Mouse (Mus musculus) forebrain, embryonic 10.5 days (tissue): ENCODE measurements around the gene Oas1c. TPM values are rescaled to one million over a fixed set of nuclear protein-coding genes. Genes with fewer than 3 reads are reported as not detected.

Experiments
- DNase-seq: peaks from one replicate; pipeline ENCODE4 v3.0.0-alpha.2; 2017; ENCODE audit warnings: low spot score; ENCODE audit errors: extremely low spot score
- H3K27ac ChIP-seq: fragments of 300-500 bp; sonication (generic); 2 replicates; pipeline ENCODE4 v1.5.1; 2016; ENCODE audit warnings: mild to moderate bottlenecking
- H3K27me3 ChIP-seq: fragments of 300-500 bp; sonication (generic); 2 replicates; pipeline ENCODE4 v1.6.1; 2016; ENCODE audit warnings: mild to moderate bottlenecking; ENCODE audit not compliant: poor library complexity, severe bottlenecking
- H3K36me3 ChIP-seq: fragments of 300-500 bp; sonication (generic); replicated peaks from 2 replicates; pipeline ENCODE4 v1.6.1; 2016; ENCODE audit warnings: mild to moderate bottlenecking, moderate library complexity
- H3K4me1 ChIP-seq: fragments of 300-500 bp; sonication (generic); 2 replicates; pipeline ENCODE4 v1.6.1; 2016
- H3K4me3 ChIP-seq: fragments of 300-500 bp; sonication (generic); 2 replicates; pipeline ENCODE4 v1.5.1; 2016; ENCODE audit warnings: mild to moderate bottlenecking, moderate library complexity
- H3K9me3 ChIP-seq: fragments of 300-500 bp; sonication (generic); 2 replicates; pipeline ENCODE4 v1.6.1; 2016; ENCODE audit warnings: mild to moderate bottlenecking, moderate library complexity
- WGBS: fragments of 180-500 bp; shearing (Covaris S2); methylation state at CpG from one replicate; pipeline ENCODE4 v1.1.7; 2016; 5-methylcytosine and 5-hydroxymethylcytosine counted together
- microRNA-seq: library from miRNA; unstranded; fragments of <30 nt; microRNA quantifications from one replicate; pipeline ENCODE4, GENCODE M21; 2017
- polyA plus RNA-seq: library from polyadenylated mRNA; unstranded; fragments of >200 nt; fragmentation: Nextera tagmentation; extraction: Ambion mirVana; gene quantifications from 2 replicates; pipeline ENCODE4 v1.2.1, GENCODE M21; 2016

The Oas1c gene
- polyA plus RNA-seq, 1 experiment from 2014 or later, result 0.41 TPM

- H3K27me3 ChIP-seq, result no peaks in the 10 kb centered on the region
- H3K36me3 ChIP-seq, result no peaks in the 10 kb centered on the region
- no peak for DNase-seq
- no peak overlapping the region for H3K27ac ChIP-seq
- H3K9me3 ChIP-seq, result no peaks in the 10 kb centered on the region
- H3K4me3 ChIP-seq, result no peak overlapping the region
- 81% methylated on average over 5 of the region's 5 CpGs for WGBS
- H3K4me1 ChIP-seq, result peaks cover 7% of the 10 kb centered on the region; the same call in 1 of the 2 replicates
Measured at GRCm38 (mm10) chr5:120776801-120777200, 35.5 kb downstream of the Oas1c start.

GRCm38 (mm10) chr5:120775287-120775985, 36.9 kb downstream of the Oas1c start:
- Histone ChIP-seq H3K4me3 (no peak overlapping the region), H3K36me3 (no peaks in the 10 kb centered on the region), H3K27me3 (no peaks in the 10 kb centered on the region), H3K27ac (no peak overlapping the region), H3K9me3 (no peaks in the 10 kb centered on the region), H3K4me1 (peaks cover 7% of the 10 kb centered on the region; the same call in 1 of the 2 replicates)
- WGBS, result 83% methylated on average over 14 of the region's 14 CpGs
- DNase-seq, result no peak

DNA sequence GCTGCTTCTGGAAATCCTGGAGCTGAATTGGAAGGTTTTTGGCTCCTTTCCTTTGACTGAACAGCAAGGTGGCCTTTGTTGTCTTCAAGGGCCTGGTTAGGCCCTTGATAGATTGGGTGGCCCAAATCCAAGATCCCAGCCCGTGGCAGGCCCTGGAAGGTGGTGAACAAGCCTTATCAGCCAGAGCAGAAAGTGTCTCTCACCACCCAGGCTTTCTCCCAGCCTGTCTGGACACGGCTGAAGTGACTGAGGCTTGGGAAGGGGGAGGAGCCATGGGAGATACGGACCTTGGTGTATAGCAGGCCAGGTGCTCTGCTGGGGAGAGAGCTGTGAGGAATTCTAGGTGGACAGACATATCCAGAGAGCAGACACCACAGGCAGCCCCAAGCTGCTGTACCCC, 42.9 kb downstream of the Oas1c start:
- WGBS, result 83% methylated on average over 3 of the region's 3 CpGs
- H3K9me3 ChIP-seq, result no peaks in the 10 kb centered on the region
- no peak overlapping the region for H3K27ac ChIP-seq
- H3K4me3 ChIP-seq, result no peak overlapping the region
- DNase-seq, result no peak
- H3K4me1 ChIP-seq, result no peaks in the 10 kb centered on the region
- no peaks in the 10 kb centered on the region for H3K27me3 ChIP-seq
- no peaks in the 10 kb centered on the region for H3K36me3 ChIP-seq

DNA sequence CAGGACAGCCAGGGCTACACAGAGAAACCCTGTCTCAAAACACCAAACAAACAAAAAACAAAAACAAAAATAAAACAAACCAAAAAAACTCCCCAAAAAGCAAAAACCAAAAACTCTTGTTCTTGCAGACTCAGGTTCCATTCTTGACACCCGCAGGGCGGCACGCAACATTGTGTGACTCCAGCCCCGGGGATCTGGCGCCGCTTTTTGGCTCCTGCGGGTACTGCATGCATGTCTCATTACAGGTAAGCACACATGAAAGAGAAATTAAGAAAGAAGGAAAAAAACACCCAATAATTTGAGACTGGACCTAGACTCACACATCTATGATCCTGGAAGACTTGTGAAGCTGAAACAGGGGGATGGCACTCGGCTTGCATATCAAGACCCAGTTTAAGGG, 47.3 kb downstream of the Oas1c start:
- H3K4me1 ChIP-seq, result peaks cover 10% of the 10 kb centered on the region; the same call in 1 of the 2 replicates
- no peaks in the 10 kb centered on the region for H3K27me3 ChIP-seq
- H3K9me3 ChIP-seq, result no peaks in the 10 kb centered on the region
- H3K36me3 ChIP-seq, result no peaks in the 10 kb centered on the region
- WGBS, result 75% methylated on average over 8 of the region's 8 CpGs
- DNase-seq, result no peak
- H3K4me3 ChIP-seq, result no peak overlapping the region
- H3K27ac ChIP-seq, result no peak overlapping the region

DNA sequence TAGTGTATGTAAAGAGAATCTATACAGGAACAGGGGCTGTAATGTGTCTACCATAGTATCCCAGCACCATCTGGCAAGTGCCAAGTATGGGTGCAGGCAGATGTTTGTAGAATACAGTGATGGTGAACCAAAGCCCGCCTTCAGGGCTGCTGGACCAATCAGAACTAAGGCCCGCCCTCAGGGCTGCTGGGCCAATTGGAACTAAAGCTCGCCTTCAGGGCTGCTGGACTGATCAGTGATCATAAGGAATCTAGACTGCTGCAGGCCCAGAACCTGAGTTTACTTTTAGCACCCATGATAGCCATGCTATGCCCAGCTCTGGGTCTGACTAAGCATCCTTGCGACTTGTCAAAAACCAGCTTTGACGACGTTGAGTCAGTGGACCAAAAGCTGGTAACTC, 50.4 kb downstream of the Oas1c start:
- no peaks in the 10 kb centered on the region for H3K9me3 ChIP-seq
- H3K4me3 ChIP-seq, result no peak overlapping the region; the same call in 1 of the 2 replicates
- H3K27me3 ChIP-seq, result no peaks in the 10 kb centered on the region
- no peaks in the 10 kb centered on the region for H3K36me3 ChIP-seq
- H3K4me1 ChIP-seq, result peaks cover 10% of the 10 kb centered on the region; the same call in 1 of the 2 replicates
- 18% methylated on average over 6 of the region's 6 CpGs for WGBS
- no peak overlapping the region for H3K27ac ChIP-seq
- DNase-seq, result no peak

GRCm38 (mm10) chr5:120754215-120754614, 58.1 kb downstream of the Oas1c start:
- WGBS, result 95% methylated on average over 4 of the region's 4 CpGs
- Histone ChIP-seq H3K27me3 (no peaks in the 10 kb centered on the region), H3K9me3 (no peaks in the 10 kb centered on the region), H3K4me3 (no peak overlapping the region), H3K4me1 (no peaks in the 10 kb centered on the region), H3K27ac (no peak overlapping the region), H3K36me3 (no peaks in the 10 kb centered on the region)
- DNase-seq, result no peak

GRCm38 (mm10) chr5:120752786-120753185, 59.5 kb downstream of the Oas1c start:
- H3K4me1 ChIP-seq, result no peaks in the 10 kb centered on the region
- WGBS, result 83% methylated on average over 3 of the region's 3 CpGs
- DNase-seq, result no peak
- no peaks in the 10 kb centered on the region for H3K27me3 ChIP-seq
- no peaks in the 10 kb centered on the region for H3K9me3 ChIP-seq
- no peak overlapping the region for H3K4me3 ChIP-seq
- H3K36me3 ChIP-seq, result no peaks in the 10 kb centered on the region
- H3K27ac ChIP-seq, result no peak overlapping the region

GRCm38 (mm10) chr5:120751206-120751605, 61.1 kb downstream of the Oas1c start:
- H3K36me3 ChIP-seq, result no peaks in the 10 kb centered on the region
- H3K4me1 ChIP-seq, result no peaks in the 10 kb centered on the region
- H3K9me3 ChIP-seq, result no peaks in the 10 kb centered on the region
- 75% methylated on average over 3 of the region's 3 CpGs for WGBS
- H3K27me3 ChIP-seq, result no peaks in the 10 kb centered on the region
- no peak overlapping the region for H3K27ac ChIP-seq
- no peak overlapping the region for H3K4me3 ChIP-seq
- no peak for DNase-seq

Small RNAs within 50 kb of the gene (microRNA-seq; reads per million reads assigned to microRNA genes)
- gene Gm22907, result not detected

Other genes starting within 250 kb of the Oas1c start
- gene Tpcn1, start 223.8 kb downstream of the Oas1c start, polyA plus RNA-seq, result 10.7 and 11.7 TPM in 2 replicates
- gene Iqcd, start 223.5 kb downstream of the Oas1c start, polyA plus RNA-seq, result 0.37 and 0.84 TPM in 2 replicates
- 16.5 and 17.8 TPM in 2 replicates for gene Rita1, start 199.9 kb downstream of the Oas1c start, polyA plus RNA-seq
- 63.3 and 64.1 TPM in 2 replicates for gene Ddx54, start 199.8 kb downstream of the Oas1c start, polyA plus RNA-seq
- not detected in 2 replicates for gene Cfap73, start 178.3 kb downstream of the Oas1c start, polyA plus RNA-seq
- gene Rasal1, start 163.7 kb downstream of the Oas1c start, polyA plus RNA-seq, result 0.21 and 0.24 TPM in 2 replicates
- 1.3 and 2.0 TPM in 2 replicates for gene Dtx1, start 100.6 kb downstream of the Oas1c start, polyA plus RNA-seq
- gene Oas2, start 62.7 kb downstream of the Oas1c start, polyA plus RNA-seq, result 0.11 TPM in 1 of 2 replicates, not detected in the other
- gene Oas3, start 34.9 kb downstream of the Oas1c start, polyA plus RNA-seq, result 0.07 and 0.14 TPM in 2 replicates
- not detected in 2 replicates for gene Oas1e, start 17.0 kb downstream of the Oas1c start, polyA plus RNA-seq
- gene Oas1f, start 34.9 kb upstream of the Oas1c start, polyA plus RNA-seq, result not detected in 2 replicates
- gene Oas1h, start 48.9 kb upstream of the Oas1c start, polyA plus RNA-seq, result not detected in 2 replicates
- gene Oas1g, start 75.1 kb upstream of the Oas1c start, polyA plus RNA-seq, result 0.12 TPM in 1 of 2 replicates, not detected in the other
- 0.33 and 0.70 TPM in 2 replicates for gene Oas1a, start 95.0 kb upstream of the Oas1c start, polyA plus RNA-seq
- not detected in 2 replicates for gene Oas1d, start 102.0 kb upstream of the Oas1c start, polyA plus RNA-seq
- gene Rph3a, start 197.6 kb upstream of the Oas1c start, polyA plus RNA-seq, result 0.25 and 0.60 TPM in 2 replicates